Mouse (Mus musculus): ENCODE measurements at regions not wholly inside any gene's neighbourhood (a gene's known extent, or its start where the extent isn't known, plus 50 kb on each side); places are given as distances from the start of the nearest gene placed in this dataset.

- no peak overlapping the region for H3K27ac ChIP-seq (ENCODE audit: insufficient read depth, low read depth, low read length)
- no peaks in the 10 kb centered on the region for H3K4me1 ChIP-seq (ENCODE audit: control insufficient read depth, insufficient read depth, low read length)
- TF ChIP-seq POLR2A (IDR thresholded peaks at IDR 0.05; ENCODE audit: borderline replicate concordance, low read depth, low read length), result no peak
- TF ChIP-seq CTCF (IDR thresholded peaks at IDR 0.05; ENCODE audit: low read depth, low read length), result peak; percentile 49
- no peak overlapping the region for H3K4me3 ChIP-seq (ENCODE audit: insufficient read depth, low read length)
These were observed 73.9 kb upstream of the Gls start for GRCm38 (mm10) chr1:52306892-52307291.

- H3K4me1 ChIP-seq (ENCODE audit: control insufficient read depth, insufficient read depth, low read length), result no peaks in the 10 kb centered on the region
- H3K27ac ChIP-seq (ENCODE audit: insufficient read depth, low read depth, low read length), result no peak overlapping the region
- TF ChIP-seq CTCF (IDR thresholded peaks at IDR 0.05; ENCODE audit: low read depth, low read length) (no peak), POLR2A (IDR thresholded peaks at IDR 0.05; ENCODE audit: borderline replicate concordance, low read depth, low read length) (no peak)
- no peak overlapping the region for H3K4me3 ChIP-seq (ENCODE audit: insufficient read depth, low read length)
These were observed 72.9 kb upstream of the Gls start for GRCm38 (mm10) chr1:52305679-52306632.

GRCm38 (mm10) chr1:52302557-52302956, 69.5 kb upstream of the Gls start:
- Histone ChIP-seq H3K4me1 (ENCODE audit: control insufficient read depth, insufficient read depth, low read length) (peaks cover 4% of the 10 kb centered on the region), H3K27ac (ENCODE audit: insufficient read depth, low read depth, low read length) (no peak overlapping the region), H3K4me3 (ENCODE audit: insufficient read depth, low read length) (no peak overlapping the region)
- TF ChIP-seq POLR2A (IDR thresholded peaks at IDR 0.05; ENCODE audit: borderline replicate concordance, low read depth, low read length) (no peak), CTCF (IDR thresholded peaks at IDR 0.05; ENCODE audit: low read depth, low read length) (peak; percentile 66)

- Histone ChIP-seq H3K4me3 (ENCODE audit: insufficient read depth, low read length) (no peak overlapping the region), H3K27ac (ENCODE audit: insufficient read depth, low read depth, low read length) (no peak overlapping the region), H3K4me1 (ENCODE audit: control insufficient read depth, insufficient read depth, low read length) (peaks cover 4% of the 10 kb centered on the region)
- TF ChIP-seq CTCF (IDR thresholded peaks at IDR 0.05; ENCODE audit: low read depth, low read length) (peak; percentile 51), POLR2A (IDR thresholded peaks at IDR 0.05; ENCODE audit: borderline replicate concordance, low read depth, low read length) (no peak)
These were observed 68.2 kb upstream of the Gls start for GRCm38 (mm10) chr1:52301266-52301665.

GRCm38 (mm10) chr1:52299559-52299958, 66.5 kb upstream of the Gls start:
- TF ChIP-seq POLR2A (IDR thresholded peaks at IDR 0.05; ENCODE audit: borderline replicate concordance, low read depth, low read length) (no peak), CTCF (IDR thresholded peaks at IDR 0.05; ENCODE audit: low read depth, low read length) (no peak)
- Histone ChIP-seq H3K27ac (ENCODE audit: insufficient read depth, low read depth, low read length) (no peak overlapping the region), H3K4me3 (ENCODE audit: insufficient read depth, low read length) (no peak overlapping the region), H3K4me1 (ENCODE audit: control insufficient read depth, insufficient read depth, low read length) (peaks cover 5% of the 10 kb centered on the region)

- Histone ChIP-seq H3K27ac (ENCODE audit: insufficient read depth, low read depth, low read length) (no peak overlapping the region), H3K4me3 (ENCODE audit: insufficient read depth, low read length) (no peak overlapping the region), H3K4me1 (ENCODE audit: control insufficient read depth, insufficient read depth, low read length) (peaks cover 9% of the 10 kb centered on the region)
- no peak for TF ChIP-seq CTCF (IDR thresholded peaks at IDR 0.05; ENCODE audit: low read depth, low read length)
- no peak for TF ChIP-seq POLR2A (IDR thresholded peaks at IDR 0.05; ENCODE audit: borderline replicate concordance, low read depth, low read length)
These were observed 65.3 kb upstream of the Gls start for GRCm38 (mm10) chr1:52298336-52298735.

- TF ChIP-seq CTCF (IDR thresholded peaks at IDR 0.05; ENCODE audit: low read depth, low read length) (no peak), POLR2A (IDR thresholded peaks at IDR 0.05; ENCODE audit: borderline replicate concordance, low read depth, low read length) (no peak)
- no peak overlapping the region for H3K4me3 ChIP-seq (ENCODE audit: insufficient read depth, low read length)
- peaks cover 9% of the 10 kb centered on the region for H3K4me1 ChIP-seq (ENCODE audit: control insufficient read depth, insufficient read depth, low read length)
These were observed 63.1 kb upstream of the Gls start for GRCm38 (mm10) chr1:52296178-52296577.

GRCm38 (mm10) chr1:52294521-52294920, 61.5 kb upstream of the Gls start:
- no peak for TF ChIP-seq CTCF (IDR thresholded peaks at IDR 0.05; ENCODE audit: low read depth, low read length)
- no peak for TF ChIP-seq POLR2A (IDR thresholded peaks at IDR 0.05; ENCODE audit: borderline replicate concordance, low read depth, low read length)
- H3K4me1 ChIP-seq (ENCODE audit: control insufficient read depth, insufficient read depth, low read length), result peaks cover 9% of the 10 kb centered on the region
- H3K27ac ChIP-seq (ENCODE audit: insufficient read depth, low read depth, low read length), result no peak overlapping the region
- H3K4me3 ChIP-seq (ENCODE audit: insufficient read depth, low read length), result no peak overlapping the region

More at GRCm38 (mm10) chr1:52296178-52296577, 63.1 kb upstream of the Gls start:
- no peak overlapping the region for H3K27ac ChIP-seq (ENCODE audit: insufficient read depth, low read depth, low read length)

GRCm38 (mm10) chr1:52293393-52294099, 60.5 kb upstream of the Gls start:
- no peak overlapping the region for H3K27ac ChIP-seq (ENCODE audit: insufficient read depth, low read depth, low read length)
- H3K4me3 ChIP-seq (ENCODE audit: insufficient read depth, low read length), result no peak overlapping the region
- peaks cover 7% of the 10 kb centered on the region for H3K4me1 ChIP-seq (ENCODE audit: control insufficient read depth, insufficient read depth, low read length)
- TF ChIP-seq POLR2A (IDR thresholded peaks at IDR 0.05; ENCODE audit: borderline replicate concordance, low read depth, low read length) (no peak), CTCF (IDR thresholded peaks at IDR 0.05; ENCODE audit: low read depth, low read length) (no peak)
